Mouse (Mus musculus) bone marrow macrophage, adult 2 months (primary cell): ENCODE data around the gene Kctd15.

Experiments
- CTCF ChIP-seq: IDR thresholded peaks from 2 replicates; pipeline ENCODE4 v1.5.1; 2012; ENCODE audit warnings: low read depth, mild to moderate bottlenecking, low read length, moderate library complexity
- POLR2A ChIP-seq: IDR thresholded peaks from 2 replicates; pipeline ENCODE4 v1.6.1; 2012; ENCODE audit warnings: mild to moderate bottlenecking, low read depth, low read length, borderline replicate concordance

DNA sequence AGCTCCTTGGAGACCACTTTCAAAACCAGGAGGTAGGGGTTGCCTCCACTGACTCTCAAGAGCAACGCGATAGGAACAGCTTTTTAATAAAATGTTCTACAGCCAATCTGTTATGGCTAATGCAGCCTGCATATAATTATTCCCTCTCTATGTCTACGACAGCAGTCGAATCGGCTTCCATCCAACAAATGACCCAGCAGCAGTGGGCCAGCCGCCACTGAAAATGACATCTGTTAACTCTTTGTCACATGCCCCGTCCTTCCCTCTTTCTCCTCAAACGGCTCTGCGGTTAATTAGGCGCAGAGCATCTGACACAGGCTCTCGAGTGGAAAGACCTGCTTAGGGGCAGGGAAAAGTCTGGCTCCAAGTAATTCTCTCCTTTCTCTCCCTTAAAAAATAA lies 49.8 kb downstream of the Kctd15 start:
- TF ChIP-seq POLR2A (no peak), CTCF (no peak)
